Mouse (Mus musculus) cortical plate, adult 2 months (tissue): ENCODE measurements around the gene Eif4h.

Source experiments
- CTCF ChIP-seq: fragments of 200-500 bp; IDR thresholded peaks from 2 replicates; pipeline ENCODE4 v1.5.1; 2011; ENCODE audit warnings: mild to moderate bottlenecking, control low read depth, low read length; ENCODE audit not compliant: insufficient read depth; ENCODE audit errors: extremely low read depth
- POLR2A ChIP-seq: fragments of 200-500 bp; IDR thresholded peaks from 2 replicates; pipeline ENCODE4 v1.6.1; 2011; ENCODE audit warnings: mild to moderate bottlenecking, low read length, control low read depth; ENCODE audit not compliant: insufficient read depth; ENCODE audit errors: extremely low read depth

DNA sequence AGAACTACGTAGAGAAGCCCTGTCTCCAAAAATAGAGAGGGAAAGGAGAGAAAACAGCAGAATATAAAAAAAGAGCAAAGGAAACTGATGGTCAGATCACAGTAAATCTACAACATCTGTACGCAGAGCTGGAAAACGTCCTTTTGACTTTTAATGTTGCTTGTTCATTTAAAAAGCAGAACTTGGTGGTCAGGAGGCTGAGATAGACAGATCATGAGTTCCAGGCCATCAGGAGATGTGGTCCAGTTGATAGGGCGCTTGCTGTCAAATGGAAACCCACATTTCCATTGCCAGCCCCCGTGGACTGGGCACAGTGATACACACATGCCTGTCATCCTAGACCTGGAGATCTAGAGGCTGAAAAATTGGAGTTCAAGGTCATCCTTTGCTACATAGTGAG is 54.5 kb downstream of the Eif4h start:
- TF ChIP-seq CTCF (no peak), POLR2A (no peak)
